Mouse (Mus musculus): ENCODE results near the gene Birc7.

DNA sequence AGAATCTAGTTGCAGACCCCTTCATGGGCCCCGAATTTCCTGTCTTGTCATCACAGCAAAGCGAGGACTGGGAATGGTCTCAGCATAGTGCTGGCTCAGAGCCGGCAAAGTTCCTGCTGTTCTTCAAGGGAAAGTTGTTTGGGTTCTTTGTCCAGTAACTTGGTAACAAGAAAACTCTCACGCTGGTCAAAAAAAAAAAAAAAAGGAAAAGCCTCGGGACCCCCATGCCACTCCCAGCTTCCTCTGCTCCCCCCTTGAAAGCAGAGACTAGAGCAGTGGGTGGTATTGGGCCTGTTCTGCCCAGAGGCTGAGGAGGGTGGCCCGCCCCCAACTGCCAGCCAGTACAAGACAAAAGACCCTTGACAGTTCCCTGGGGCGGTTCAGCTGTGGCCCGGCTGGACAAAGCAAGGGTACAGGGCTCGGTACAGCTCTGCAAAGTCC is 23.9 kb downstream of the Birc7 start:
- TF ChIP-seq CTCF (IDR thresholded peaks at IDR 0.05; ENCODE audit: borderline replicate concordance, extremely low read depth, insufficient read depth, insufficient read length) = no peak
- no peak for TF ChIP-seq POLR2A (IDR thresholded peaks at IDR 0.05; ENCODE audit: borderline replicate concordance, extremely low read depth, insufficient read depth, insufficient read length, poor library complexity, severe bottlenecking)
